Mouse (Mus musculus): Measurements from ENCODE around the gene Nrm. TPM values are rescaled to one million over a fixed set of nuclear protein-coding genes. Genes with fewer than 3 reads are reported as not detected.

Nrm gene
- total and polyA plus RNA-seq, 3 experiments: 1.8 to 5.6 (median 1.8) TPM

DNA sequence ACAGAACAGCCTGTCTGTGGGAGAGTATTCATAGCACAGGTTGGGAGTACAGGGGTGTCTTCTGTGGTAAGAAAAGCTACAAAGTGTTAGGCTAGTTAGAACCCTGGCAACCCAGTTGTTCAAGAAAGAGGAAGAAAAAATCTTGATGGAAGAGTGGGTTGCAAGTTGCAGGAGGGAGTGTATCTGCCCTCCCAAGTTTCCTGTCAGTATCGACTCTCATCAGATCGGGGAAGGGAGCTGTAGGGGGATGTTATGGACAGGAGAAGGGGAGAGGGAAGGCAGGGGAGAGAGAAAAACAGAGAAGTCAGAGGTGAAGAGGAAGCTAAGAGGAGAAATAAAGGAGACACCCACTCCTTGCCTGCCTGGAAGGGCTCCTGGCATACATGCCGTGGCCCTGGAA lies 39.5 kb downstream of the Nrm start:
- intact Hi-C loops (cut with DNase I): no loop called here
- DNase-seq: no peak
- Histone ChIP-seq H3K79me2 (replicated peaks; ENCODE audit: control insufficient read depth, insufficient read depth, low read length) (no peaks in the 10 kb centered on the region), H3K36me3 (ENCODE audit: control insufficient read depth, insufficient read depth, low read length) (no peaks in the 10 kb centered on the region), H3K4me1 (ENCODE audit: control insufficient read depth, insufficient read depth, low read length) (peaks cover 7% of the 10 kb centered on the region), H3K27ac (no peak overlapping the region), H3K9ac (ENCODE audit: low read depth, low read length) (no peak overlapping the region), H3K4me3 (no peak overlapping the region), H3K27me3 (ENCODE audit: control insufficient read depth, insufficient read depth, low read length) (no peaks in the 10 kb centered on the region)
- TF ChIP-seq POLR2A (IDR thresholded peaks at IDR 0.05; ENCODE audit: insufficient read depth, low read depth, low read length) (no peak), CTCF (IDR thresholded peaks at IDR 0.05) (no peak), EP300 (IDR thresholded peaks at IDR 0.05; ENCODE audit: insufficient read depth, low read depth, low read length) (no peak)
- WGBS: 66% methylated on average over 3 of the region's 3 CpGs

GRCm38 (mm10) chr17:35903343-35903991 lies 42.3 kb downstream of the Nrm start:
- TF ChIP-seq POLR2A (IDR thresholded peaks at IDR 0.05; ENCODE audit: insufficient read depth, low read depth, low read length) (no peak), EP300 (IDR thresholded peaks at IDR 0.05; ENCODE audit: insufficient read depth, low read depth, low read length) (no peak), CTCF (IDR thresholded peaks at IDR 0.05) (no peak)
- peaks cover 2% of the 10 kb centered on the region; the same call in 1 of the 2 replicates for H3K4me1 ChIP-seq (ENCODE audit: control insufficient read depth, insufficient read depth, low read length)
- no peaks in the 10 kb centered on the region for H3K79me2 ChIP-seq (replicated peaks; ENCODE audit: control insufficient read depth, insufficient read depth, low read length)
- intact Hi-C loops (cut with DNase I): no loop called here
- H3K4me3 ChIP-seq: no peak overlapping the region
- H3K9ac ChIP-seq (ENCODE audit: low read depth, low read length): no peak overlapping the region
- WGBS: 56% methylated on average over 9 of the region's 9 CpGs
- no peaks in the 10 kb centered on the region for H3K27me3 ChIP-seq (ENCODE audit: control insufficient read depth, insufficient read depth, low read length)
- H3K27ac ChIP-seq: peak overlapping the region; percentile 40
- no peaks in the 10 kb centered on the region for H3K36me3 ChIP-seq (ENCODE audit: control insufficient read depth, insufficient read depth, low read length)
- peak; percentile 51 to 69 for DNase-seq

DNA sequence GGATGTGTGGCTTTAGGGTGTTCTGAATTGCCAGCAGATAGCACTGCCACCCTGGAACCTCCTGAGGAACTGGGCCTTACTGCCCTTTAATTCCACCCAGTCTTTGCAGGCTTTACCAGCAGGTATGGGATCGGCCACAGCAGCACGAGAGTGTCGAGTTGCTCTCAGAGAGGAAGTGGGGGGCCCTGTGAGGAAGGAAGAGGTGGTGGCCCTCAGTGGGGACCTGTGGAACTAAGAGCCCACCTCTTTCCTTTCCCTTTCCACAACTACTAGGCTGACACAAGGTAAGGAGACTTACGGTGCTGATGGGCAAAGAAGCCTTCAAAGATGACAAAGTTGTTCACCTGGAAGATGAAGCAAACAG lies 42.9 kb downstream of the Nrm start:
- no peak for TF ChIP-seq EP300 (IDR thresholded peaks at IDR 0.05; ENCODE audit: insufficient read depth, low read depth, low read length)
- TF ChIP-seq POLR2A (IDR thresholded peaks at IDR 0.05; ENCODE audit: insufficient read depth, low read depth, low read length): no peak
- no peak for TF ChIP-seq CTCF (IDR thresholded peaks at IDR 0.05)
- intact Hi-C loops (cut with DNase I): no loop called here
- Histone ChIP-seq H3K27ac (peak overlapping the region; percentile 40), H3K9ac (ENCODE audit: low read depth, low read length) (no peak overlapping the region), H3K36me3 (ENCODE audit: control insufficient read depth, insufficient read depth, low read length) (no peaks in the 10 kb centered on the region), H3K4me1 (ENCODE audit: control insufficient read depth, insufficient read depth, low read length) (peaks cover 2% of the 10 kb centered on the region; the same call in 1 of the 2 replicates), H3K79me2 (replicated peaks; ENCODE audit: control insufficient read depth, insufficient read depth, low read length) (no peaks in the 10 kb centered on the region), H3K27me3 (ENCODE audit: control insufficient read depth, insufficient read depth, low read length) (no peaks in the 10 kb centered on the region), H3K4me3 (no peak overlapping the region)
- no peak for DNase-seq
- WGBS: 33% methylated on average over 4 of the region's 4 CpGs

DNA sequence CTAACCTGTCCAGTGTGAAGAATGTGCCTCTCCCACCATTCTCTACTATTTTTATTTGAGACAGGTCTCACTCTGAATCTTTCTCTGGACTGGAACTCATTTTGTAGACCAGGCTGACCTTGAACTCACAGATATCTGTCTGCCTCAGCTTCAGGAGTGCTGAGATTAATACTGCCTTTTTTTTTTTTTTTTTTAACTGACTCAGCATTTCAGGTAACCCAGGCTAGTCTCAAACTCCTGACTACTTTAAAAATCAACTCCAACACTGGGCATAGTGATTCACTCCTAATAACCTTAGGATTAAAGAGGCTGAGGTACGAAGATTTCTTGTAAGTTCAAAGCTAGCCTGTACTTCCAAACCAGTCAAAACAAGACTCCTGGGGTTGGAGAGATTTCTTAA lies 44.5 kb downstream of the Nrm start:
- TF ChIP-seq CTCF (IDR thresholded peaks at IDR 0.05): no peak
- no peak for TF ChIP-seq EP300 (IDR thresholded peaks at IDR 0.05; ENCODE audit: insufficient read depth, low read depth, low read length)
- TF ChIP-seq POLR2A (IDR thresholded peaks at IDR 0.05; ENCODE audit: insufficient read depth, low read depth, low read length): no peak
- Histone ChIP-seq H3K4me3 (no peak overlapping the region), H3K9ac (ENCODE audit: low read depth, low read length) (no peak overlapping the region), H3K27ac (no peak overlapping the region), H3K4me1 (ENCODE audit: control insufficient read depth, insufficient read depth, low read length) (peaks cover 2% of the 10 kb centered on the region), H3K27me3 (ENCODE audit: control insufficient read depth, insufficient read depth, low read length) (no peaks in the 10 kb centered on the region), H3K79me2 (replicated peaks; ENCODE audit: control insufficient read depth, insufficient read depth, low read length) (no peaks in the 10 kb centered on the region), H3K36me3 (ENCODE audit: control insufficient read depth, insufficient read depth, low read length) (no peaks in the 10 kb centered on the region)
- 94% methylated on average over 1 of the region's 1 CpGs for WGBS
- no peak for DNase-seq
- intact Hi-C loops (cut with DNase I): no loop called here

DNA sequence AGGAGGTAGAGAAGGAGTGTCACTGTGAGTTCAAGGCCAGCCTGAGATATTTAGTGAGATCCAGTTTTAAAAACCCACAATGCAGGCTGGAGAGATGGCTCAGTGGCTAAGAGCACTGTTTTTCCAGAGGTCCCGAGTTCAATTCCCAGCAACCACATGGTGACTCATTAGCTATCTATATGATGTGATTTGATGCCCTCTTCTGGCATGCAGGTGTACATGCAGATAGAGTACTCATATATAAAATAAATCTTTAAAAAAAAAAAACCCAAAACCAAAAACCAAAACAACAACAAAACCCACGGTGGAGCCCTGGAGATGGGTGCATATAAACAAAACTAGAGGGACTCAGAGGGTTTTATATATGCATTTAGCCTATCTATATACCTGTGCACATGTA lies 46.5 kb downstream of the Nrm start:
- Histone ChIP-seq H3K27ac (no peak overlapping the region), H3K27me3 (ENCODE audit: control insufficient read depth, insufficient read depth, low read length) (no peaks in the 10 kb centered on the region), H3K36me3 (ENCODE audit: control insufficient read depth, insufficient read depth, low read length) (no peaks in the 10 kb centered on the region), H3K4me3 (no peak overlapping the region), H3K9ac (ENCODE audit: low read depth, low read length) (no peak overlapping the region), H3K4me1 (ENCODE audit: control insufficient read depth, insufficient read depth, low read length) (peaks cover 2% of the 10 kb centered on the region), H3K79me2 (replicated peaks; ENCODE audit: control insufficient read depth, insufficient read depth, low read length) (no peaks in the 10 kb centered on the region)
- WGBS: 66% methylated on average over 2 of the region's 2 CpGs
- no peak for DNase-seq
- intact Hi-C loops (cut with DNase I): loop anchor here (2.0 kb wide), 1 partner anchor 77 kb away; no protein-coding TSS in a partner anchor
- TF ChIP-seq CTCF (IDR thresholded peaks at IDR 0.05) (peak; percentile 53), POLR2A (IDR thresholded peaks at IDR 0.05; ENCODE audit: insufficient read depth, low read depth, low read length) (no peak), EP300 (IDR thresholded peaks at IDR 0.05; ENCODE audit: insufficient read depth, low read depth, low read length) (no peak)

- intact Hi-C loops (cut with DNase I): loop anchor here (2.0 kb wide), 1 partner anchor 79 kb away; no protein-coding TSS in a partner anchor
- Histone ChIP-seq H3K9ac (ENCODE audit: low read depth, low read length) (peak overlapping the region; percentile 8), H3K4me3 (peak overlapping the region; percentile 79), H3K4me1 (ENCODE audit: control insufficient read depth, insufficient read depth, low read length) (no peaks in the 10 kb centered on the region; the same call in none of the 2 replicates), H3K27me3 (ENCODE audit: control insufficient read depth, insufficient read depth, low read length) (no peaks in the 10 kb centered on the region), H3K79me2 (replicated peaks; ENCODE audit: control insufficient read depth, insufficient read depth, low read length) (no peaks in the 10 kb centered on the region), H3K27ac (peak overlapping the region; percentile 59), H3K36me3 (ENCODE audit: control insufficient read depth, insufficient read depth, low read length) (no peaks in the 10 kb centered on the region)
- 25% methylated on average over 20 of the region's 20 CpGs for WGBS
- no peak for TF ChIP-seq CTCF (IDR thresholded peaks at IDR 0.05)
- TF ChIP-seq POLR2A (IDR thresholded peaks at IDR 0.05; ENCODE audit: insufficient read depth, low read depth, low read length): no peak
- TF ChIP-seq EP300 (IDR thresholded peaks at IDR 0.05; ENCODE audit: insufficient read depth, low read depth, low read length): no peak
- DNase-seq: peak in 1 of 2 experiments; percentile 20
Observed at GRCm38 (mm10) chr17:35909186-35909918, 48.2 kb downstream of the Nrm start.

Data from heart, adult 2 months (tissue).